Mouse (Mus musculus): ENCODE measurements around the gene Phf5a. TPM values are rescaled to one million over a fixed set of nuclear protein-coding genes. Genes with fewer than 3 reads are reported as not detected.
A peak's percentile ranks its signal among the peaks of the same experiment; 100 is the strongest.
"Not testable (repeated sequence)": the region's sequence is repeated elsewhere in the genome, so short reads cannot be mapped to it uniquely, and the experiment has no call there.

The Phf5a gene
- polyA plus RNA-seq (2015; fragmentation: Nextera tagmentation; extraction: Ambion mirVana), result 111 and 122 TPM in 2 replicates

GRCm38 (mm10) chr15:81871604-81872261, at the start of gene Phf5a:
Phf5a (minus strand) TSS chr15:81871911.
- peak; percentile 91 for ATAC-seq (ENCODE audit: low FRiP score)
- peak within 1 kb of the TSS; percentile 95 for H3K9ac ChIP-seq (replicated peaks)
- WGBS, result under 1% methylated on average over 30 of the region's 30 CpGs

GRCm38 (mm10) chr15:81921255-81921654, 49.5 kb upstream of the Phf5a start:
- peaks cover 12% of the 10 kb centered on the region; the same call in 1 of the 2 replicates for H3K36me3 ChIP-seq
- 71% methylated on average over 5 of the region's 5 CpGs for WGBS
- H3K27ac ChIP-seq (replicated peaks), result peak overlapping the region; percentile 62
- no peak overlapping the region for H3K9ac ChIP-seq (replicated peaks)
- H3K27me3 ChIP-seq (replicated peaks), result no peaks in the 10 kb centered on the region
- H3K4me3 ChIP-seq (replicated peaks), result no peak overlapping the region
- peak overlapping the region; percentile 13; the same call in 1 of the 2 replicates for H3K4me2 ChIP-seq
- peaks cover 47% of the 10 kb centered on the region for H3K4me1 ChIP-seq
- ATAC-seq (ENCODE audit: low FRiP score), result no peak
- no peaks in the 10 kb centered on the region for H3K9me3 ChIP-seq (replicated peaks)

More at GRCm38 (mm10) chr15:81871604-81872261, at the start of gene Phf5a:
- Histone ChIP-seq H3K27ac (replicated peaks) (peak within 1 kb of the TSS; percentile 99), H3K9me3 (replicated peaks) (no peaks in the 10 kb centered on the region), H3K27me3 (replicated peaks) (no peaks in the 10 kb centered on the region), H3K4me1 (peaks cover 27% of the 10 kb centered on the region), H3K4me2 (peak within 1 kb of the TSS; percentile 83), H3K4me3 (replicated peaks) (peak within 1 kb of the TSS; percentile 89), H3K36me3 (peaks cover 39% of the 10 kb centered on the region)

DNA sequence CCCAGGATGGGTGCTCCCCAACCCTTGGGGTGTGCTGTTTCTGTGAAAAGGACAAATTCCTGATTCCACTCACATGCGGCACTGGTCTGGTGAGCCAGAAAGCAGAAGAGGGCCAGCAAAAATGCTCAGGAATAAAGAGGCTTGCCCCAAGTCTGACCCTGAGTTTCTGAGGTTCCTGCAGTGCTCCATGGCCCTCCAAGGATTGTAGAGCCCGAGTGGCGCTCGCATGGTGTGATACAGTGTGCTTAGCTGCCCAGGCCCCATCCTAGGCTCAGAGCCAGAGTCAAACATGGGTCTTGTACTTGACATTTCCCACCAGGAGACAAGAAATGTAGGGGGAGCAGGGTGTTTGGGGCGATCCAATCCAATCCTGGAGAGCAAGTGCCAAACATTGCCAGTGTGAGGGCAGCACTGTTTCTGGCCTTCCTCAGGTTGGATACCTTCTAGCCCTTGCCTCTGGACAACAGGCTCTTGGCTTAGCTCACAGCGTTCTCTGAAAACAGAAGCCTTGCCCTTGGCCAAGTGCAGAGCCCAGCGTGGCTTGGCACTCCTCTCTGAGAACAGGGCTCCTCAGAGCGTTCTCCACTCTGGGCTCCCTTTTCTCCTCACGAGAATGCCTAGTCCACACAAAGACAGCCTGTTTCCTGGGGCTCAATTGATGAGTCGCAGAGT, 49.0 kb upstream of the Phf5a start:
- Histone ChIP-seq H3K4me2 (no peak overlapping the region), H3K4me1 (peaks cover 47% of the 10 kb centered on the region), H3K4me3 (replicated peaks) (no peak overlapping the region), H3K9ac (replicated peaks) (no peak overlapping the region), H3K9me3 (replicated peaks) (no peaks in the 10 kb centered on the region), H3K36me3 (peaks cover 17% of the 10 kb centered on the region), H3K27me3 (replicated peaks) (no peaks in the 10 kb centered on the region), H3K27ac (replicated peaks) (peak overlapping the region; percentile 62)
- no peak for ATAC-seq (ENCODE audit: low FRiP score)
- WGBS, result 78% methylated on average over 10 of the region's 10 CpGs

GRCm38 (mm10) chr15:81919062-81919461, 47.4 kb upstream of the Phf5a start:
- Histone ChIP-seq H3K4me1 (peaks cover 32% of the 10 kb centered on the region), H3K4me2 (no peak overlapping the region), H3K36me3 (peaks cover 32% of the 10 kb centered on the region), H3K27ac (replicated peaks) (no peak overlapping the region), H3K9me3 (replicated peaks) (no peaks in the 10 kb centered on the region), H3K27me3 (replicated peaks) (no peaks in the 10 kb centered on the region), H3K9ac (replicated peaks) (no peak overlapping the region), H3K4me3 (replicated peaks) (no peak overlapping the region)
- ATAC-seq (ENCODE audit: low FRiP score), result no peak
- WGBS, result 90% methylated on average over 5 of the region's 5 CpGs

DNA sequence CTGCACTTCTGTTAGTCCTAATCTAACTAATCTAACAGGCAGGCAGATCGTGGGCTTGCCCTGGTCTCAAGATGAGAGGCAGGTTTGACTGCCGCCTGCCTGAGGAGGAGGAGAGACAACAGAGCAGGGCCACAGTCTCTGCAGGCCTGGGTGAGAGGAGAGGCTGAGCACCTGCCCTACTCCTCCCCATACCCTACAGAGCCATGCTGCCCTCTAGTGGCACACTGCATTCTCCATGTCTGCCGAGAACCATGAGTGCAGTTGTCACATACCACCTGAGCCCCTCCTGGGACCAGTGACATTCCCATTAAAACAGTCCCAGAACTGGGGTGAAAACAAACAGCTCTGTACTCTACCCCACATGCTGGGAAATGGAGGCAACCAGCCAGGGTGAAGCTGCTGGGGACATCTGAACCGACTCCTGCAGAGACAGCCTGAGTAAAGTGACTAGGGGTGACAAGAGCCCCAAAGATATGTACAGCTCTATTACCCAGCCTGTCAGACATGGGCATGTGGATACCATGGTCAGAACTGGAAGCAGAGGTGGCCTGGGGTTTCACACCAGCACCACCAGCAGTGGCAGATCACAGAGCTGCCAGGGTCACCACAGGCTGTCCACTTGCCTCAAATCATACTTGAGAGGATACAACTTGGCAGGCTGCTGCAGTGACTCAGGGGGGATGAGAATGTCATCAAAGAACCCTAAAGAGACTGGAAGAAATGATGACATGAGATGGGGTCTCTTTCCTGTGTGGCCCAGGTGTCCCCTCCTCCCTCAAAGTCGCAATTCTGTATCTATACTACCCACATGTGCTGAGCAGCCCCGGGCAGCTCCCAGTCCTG, 46.1 kb upstream of the Phf5a start:
- ATAC-seq (ENCODE audit: low FRiP score), result no peak
- H3K4me2 ChIP-seq, result no peak overlapping the region
- no peak overlapping the region for H3K27ac ChIP-seq (replicated peaks)
- H3K9me3 ChIP-seq (replicated peaks), result no peaks in the 10 kb centered on the region
- WGBS, result 59% methylated on average over 6 of the region's 6 CpGs
- no peak overlapping the region for H3K9ac ChIP-seq (replicated peaks)
- peaks cover 45% of the 10 kb centered on the region for H3K36me3 ChIP-seq
- peaks cover 21% of the 10 kb centered on the region for H3K4me1 ChIP-seq
- H3K27me3 ChIP-seq (replicated peaks), result no peaks in the 10 kb centered on the region
- no peak overlapping the region for H3K4me3 ChIP-seq (replicated peaks)

DNA sequence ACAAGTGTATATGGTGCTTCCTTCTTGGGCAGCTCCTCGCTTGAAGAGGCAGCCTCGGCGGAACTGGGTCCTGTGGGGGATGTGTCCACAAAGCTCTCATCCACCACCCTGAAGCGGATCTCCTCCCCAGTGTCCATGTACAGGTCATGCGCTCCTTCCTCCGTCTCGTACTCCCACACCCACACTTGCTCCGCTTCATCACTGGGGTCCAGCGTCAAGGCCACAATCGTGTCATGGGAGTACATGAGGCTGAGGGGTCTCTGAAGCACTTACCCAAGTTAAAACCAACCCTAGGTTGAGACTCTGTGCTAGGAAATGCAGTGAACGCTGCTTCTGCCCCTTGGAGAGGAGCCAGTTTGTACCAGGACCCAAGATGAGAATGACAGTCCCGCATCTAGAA, 45.5 kb upstream of the Phf5a start:
- 94% methylated on average over 12 of the region's 12 CpGs for WGBS
- no peaks in the 10 kb centered on the region for H3K27me3 ChIP-seq (replicated peaks)
- ATAC-seq (ENCODE audit: low FRiP score), result no peak
- H3K4me2 ChIP-seq, result no peak overlapping the region
- no peaks in the 10 kb centered on the region for H3K9me3 ChIP-seq (replicated peaks)
- H3K4me3 ChIP-seq (replicated peaks), result no peak overlapping the region
- H3K9ac ChIP-seq (replicated peaks), result no peak overlapping the region
- no peak overlapping the region for H3K27ac ChIP-seq (replicated peaks)
- H3K36me3 ChIP-seq, result peaks cover 51% of the 10 kb centered on the region
- H3K4me1 ChIP-seq, result peaks cover 16% of the 10 kb centered on the region

GRCm38 (mm10) chr15:81915663-81916062, 44.0 kb upstream of the Phf5a start:
- Histone ChIP-seq H3K36me3 (peaks cover 65% of the 10 kb centered on the region), H3K4me3 (replicated peaks) (no peak overlapping the region), H3K4me1 (peaks cover 4% of the 10 kb centered on the region), H3K27ac (replicated peaks) (no peak overlapping the region), H3K27me3 (replicated peaks) (no peaks in the 10 kb centered on the region), H3K9me3 (replicated peaks) (no peaks in the 10 kb centered on the region), H3K9ac (replicated peaks) (no peak overlapping the region), H3K4me2 (no peak overlapping the region)
- ATAC-seq (ENCODE audit: low FRiP score), result no peak
- WGBS, result 86% methylated on average over 5 of the region's 5 CpGs

DNA sequence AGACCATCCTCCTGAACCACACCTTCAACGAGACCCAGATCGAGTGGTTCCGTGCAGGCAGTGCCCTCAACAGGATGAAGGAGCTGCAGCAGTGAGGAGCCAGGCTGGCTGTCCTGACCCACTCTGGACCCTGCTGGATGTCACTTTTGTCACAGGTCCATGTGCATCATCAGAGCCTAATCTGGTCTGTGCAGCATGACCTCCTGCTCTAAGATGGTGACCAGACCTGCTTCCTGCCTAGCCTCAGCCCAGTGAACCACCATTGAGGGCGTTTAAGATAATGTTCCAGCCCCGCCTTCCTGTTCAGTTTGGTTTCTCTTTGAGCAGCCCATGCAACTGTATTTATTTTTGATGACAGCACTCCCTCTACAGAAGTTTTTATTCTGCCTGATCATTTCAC, 43.0 kb upstream of the Phf5a start:
- whole genome bisulfite sequencing, result 82% methylated on average over 5 of the region's 5 CpGs
- H3K4me1 ChIP-seq, result peaks cover 2% of the 10 kb centered on the region
- no peaks in the 10 kb centered on the region for H3K27me3 ChIP-seq (replicated peaks)
- ATAC-seq (ENCODE audit: low FRiP score), result no peak
- no peak overlapping the region for H3K9ac ChIP-seq (replicated peaks)
- H3K9me3 ChIP-seq (replicated peaks), result no peaks in the 10 kb centered on the region
- H3K4me3 ChIP-seq (replicated peaks), result no peak overlapping the region
- no peak overlapping the region; the same call in 1 of the 2 replicates for H3K27ac ChIP-seq (replicated peaks)
- H3K36me3 ChIP-seq, result peaks cover 75% of the 10 kb centered on the region
- no peak overlapping the region for H3K4me2 ChIP-seq

- H3K27me3 ChIP-seq (replicated peaks), result no peaks in the 10 kb centered on the region
- no peaks in the 10 kb centered on the region for H3K4me1 ChIP-seq
- no peak overlapping the region for H3K4me3 ChIP-seq (replicated peaks)
- 82% methylated on average over 2 of the region's 2 CpGs for WGBS
- H3K4me2 ChIP-seq, result no peak overlapping the region
- no peaks in the 10 kb centered on the region for H3K9me3 ChIP-seq (replicated peaks)
- peaks cover 93% of the 10 kb centered on the region for H3K36me3 ChIP-seq
- no peak overlapping the region for H3K27ac ChIP-seq (replicated peaks)
- no peak overlapping the region for H3K9ac ChIP-seq (replicated peaks)
- no peak for ATAC-seq (ENCODE audit: low FRiP score)
Measured at GRCm38 (mm10) chr15:81912498-81912897, 40.8 kb upstream of the Phf5a start.

- WGBS, result 94% methylated on average over 4 of the region's 4 CpGs
- H3K4me3 ChIP-seq (replicated peaks); H3K4me2 ChIP-seq; H3K4me1 ChIP-seq; H3K27me3 ChIP-seq (replicated peaks); H3K27ac ChIP-seq (replicated peaks); H3K9ac ChIP-seq (replicated peaks); H3K9me3 ChIP-seq (replicated peaks); ATAC-seq (ENCODE audit: low FRiP score): not testable (repeated sequence)
- peaks cover 95% of the 10 kb centered on the region for H3K36me3 ChIP-seq
Measured at GRCm38 (mm10) chr15:81908767-81909166, 37.1 kb upstream of the Phf5a start.

- WGBS, result 95% methylated on average over 8 of the region's 8 CpGs
- H3K27ac ChIP-seq (replicated peaks), result no peak overlapping the region
- no peaks in the 10 kb centered on the region for H3K27me3 ChIP-seq (replicated peaks)
- H3K4me1 ChIP-seq, result no peaks in the 10 kb centered on the region
- H3K36me3 ChIP-seq, result peaks cover 95% of the 10 kb centered on the region
- no peak overlapping the region for H3K4me2 ChIP-seq
- no peak overlapping the region for H3K4me3 ChIP-seq (replicated peaks)
- no peaks in the 10 kb centered on the region for H3K9me3 ChIP-seq (replicated peaks)
- H3K9ac ChIP-seq (replicated peaks), result no peak overlapping the region
- no peak for ATAC-seq (ENCODE audit: low FRiP score)
Measured at GRCm38 (mm10) chr15:81907953-81908352, 36.2 kb upstream of the Phf5a start.
